Mouse (Mus musculus): Measurements from ENCODE around the gene Pla2g4c.

GRCm38 (mm10) chr7:13321424-13321823 is 3.0 kb upstream of the Pla2g4c start:
- TF ChIP-seq GATA1 (IDR thresholded peaks at IDR 0.05; ENCODE audit: borderline replicate concordance, low read length) (no peak), FLI1 (IDR thresholded peaks at IDR 0.05; ENCODE audit: low read length) (no peak)
